Mouse (Mus musculus): ENCODE results near the gene Ppid.
"Not testable (repeated sequence)": the region's sequence is repeated elsewhere in the genome, so short reads cannot be mapped to it uniquely, and the experiment has no call there.

Ppid gene

DNA sequence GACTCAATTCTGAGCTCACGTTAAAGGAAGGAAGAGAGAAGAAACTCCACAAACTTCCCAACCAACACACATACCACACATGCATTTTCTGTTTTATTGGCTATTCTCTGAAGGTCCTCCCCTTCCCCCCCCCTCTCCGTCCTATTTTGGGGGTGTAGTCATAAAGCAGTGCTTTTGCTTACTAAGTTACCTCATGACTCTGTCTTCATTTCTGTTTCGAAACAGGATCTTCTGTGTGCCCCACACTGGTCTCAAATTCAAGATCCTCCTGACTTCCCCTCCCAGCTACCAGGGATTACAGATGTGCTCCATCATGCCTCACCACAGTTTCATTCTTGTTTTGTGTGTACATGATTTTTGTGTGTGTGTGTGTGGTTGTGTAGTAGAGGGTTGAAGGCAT is 18.7 kb upstream of the Ppid start:
- DNase-seq (ENCODE audit: low spot score): no peak

GRCm38 (mm10) chr3:79573376-79573775 is 17.8 kb upstream of the Ppid start:
- DNase-seq (ENCODE audit: low spot score): not testable (repeated sequence)

GRCm38 (mm10) chr3:79574336-79574735 is 16.8 kb upstream of the Ppid start:
- no peak for DNase-seq (ENCODE audit: low spot score)

- peak; percentile 75 for DNase-seq (ENCODE audit: low spot score)
Observed at GRCm38 (mm10) chr3:79575576-79576467, 15.3 kb upstream of the Ppid start.

GRCm38 (mm10) chr3:79576468-79576816 is 14.7 kb upstream of the Ppid start:
- no peak for DNase-seq (ENCODE audit: low spot score)

- no peak for DNase-seq (ENCODE audit: low spot score)
Observed at GRCm38 (mm10) chr3:79576865-79577264, 14.3 kb upstream of the Ppid start.

GRCm38 (mm10) chr3:79577606-79578005 is 13.5 kb upstream of the Ppid start:
- DNase-seq (ENCODE audit: low spot score): no peak

DNA sequence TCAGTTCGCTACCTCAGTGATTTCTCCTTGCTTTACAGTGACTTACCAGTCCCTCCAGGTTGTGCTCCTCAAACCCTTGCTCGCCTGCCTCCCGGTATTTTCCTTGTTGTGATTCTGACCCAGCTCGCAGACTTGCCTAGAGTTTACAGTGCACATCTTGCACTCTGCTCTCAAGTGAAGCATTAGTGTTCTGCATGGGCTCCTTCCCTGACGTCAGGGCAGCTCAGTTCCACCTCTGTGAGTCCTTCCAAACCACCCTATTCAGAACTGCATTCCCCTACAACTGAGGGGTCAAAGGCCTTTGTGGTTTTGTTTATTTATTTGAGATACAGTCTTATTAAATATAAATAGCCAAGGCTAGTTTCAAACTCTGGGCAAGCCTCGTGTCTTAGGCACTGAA is 13.0 kb upstream of the Ppid start:
- no peak for DNase-seq (ENCODE audit: low spot score)

DNA sequence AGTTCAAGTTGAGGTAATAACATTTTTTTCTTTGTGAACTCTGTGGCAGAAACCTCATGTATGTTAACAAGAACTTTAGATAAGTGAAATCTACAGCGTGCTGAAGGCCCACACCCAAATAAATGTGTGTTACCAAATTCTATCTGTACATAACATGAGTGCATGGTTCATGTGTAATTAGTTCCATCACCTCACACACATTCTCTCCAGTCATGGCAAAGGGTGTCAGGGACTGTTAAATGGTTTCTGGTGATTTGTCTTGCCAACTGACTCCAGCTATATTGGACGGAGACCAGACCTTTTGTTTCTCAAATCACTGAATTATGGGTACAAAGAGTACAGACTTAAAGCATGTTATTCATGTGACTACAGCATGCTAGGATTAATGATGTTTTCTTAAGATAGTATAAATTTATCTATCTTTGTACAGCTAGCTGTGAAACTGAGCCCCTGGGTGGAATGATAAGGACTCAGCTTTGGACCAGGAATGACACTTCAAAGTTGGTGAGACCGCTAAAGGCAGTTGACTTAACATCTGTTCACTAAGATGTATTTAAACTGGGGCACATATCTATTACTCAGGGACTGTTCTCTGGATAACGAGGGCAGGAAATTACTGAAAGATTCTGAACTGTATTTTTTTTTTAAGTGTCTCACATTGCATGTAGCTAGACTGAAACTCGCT is 11.1 kb upstream of the Ppid start:
- DNase-seq (ENCODE audit: low spot score): no peak

DNA sequence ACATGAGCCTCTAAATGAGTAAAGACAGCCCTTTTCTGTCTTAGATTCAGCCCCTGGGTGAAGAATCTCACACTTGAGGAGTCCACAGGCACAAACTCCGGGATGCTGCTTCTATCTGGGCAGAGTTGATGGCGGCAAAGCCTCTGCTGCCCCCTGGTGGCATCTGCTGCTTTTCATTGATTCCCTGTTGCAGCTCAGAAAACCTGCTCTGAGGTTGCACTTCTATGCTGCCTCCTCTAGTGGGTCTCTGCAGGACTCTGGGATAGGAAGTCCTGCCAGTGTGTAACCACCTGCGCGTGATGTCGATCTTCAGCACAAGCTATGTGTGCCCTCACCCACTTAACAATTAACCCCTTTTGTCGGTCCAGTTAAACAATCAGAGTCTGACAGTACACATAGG is 4.3 kb upstream of the Ppid start:
- DNase-seq (ENCODE audit: low spot score): peak; percentile 82

DNA sequence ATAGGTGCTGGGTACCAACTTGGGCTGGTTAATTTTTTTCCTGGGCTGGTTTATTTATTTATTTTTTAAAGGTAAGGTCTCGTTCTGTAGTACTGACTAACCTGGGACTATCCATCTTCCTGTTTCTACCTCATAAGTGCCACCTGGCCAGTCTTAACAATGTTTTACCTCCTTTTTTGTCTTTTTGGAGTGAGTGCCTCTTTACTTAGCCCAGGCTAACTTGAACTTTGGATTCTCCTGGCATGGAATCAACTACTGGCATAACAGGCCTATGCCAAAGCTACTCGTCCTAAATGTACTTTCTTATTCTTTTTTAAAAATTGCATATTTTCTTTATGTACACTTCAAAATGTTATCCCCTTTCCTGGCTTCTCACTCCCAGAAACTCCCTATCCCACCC is 1.5 kb upstream of the Ppid start:
- no peak for DNase-seq (ENCODE audit: low spot score)

DNA sequence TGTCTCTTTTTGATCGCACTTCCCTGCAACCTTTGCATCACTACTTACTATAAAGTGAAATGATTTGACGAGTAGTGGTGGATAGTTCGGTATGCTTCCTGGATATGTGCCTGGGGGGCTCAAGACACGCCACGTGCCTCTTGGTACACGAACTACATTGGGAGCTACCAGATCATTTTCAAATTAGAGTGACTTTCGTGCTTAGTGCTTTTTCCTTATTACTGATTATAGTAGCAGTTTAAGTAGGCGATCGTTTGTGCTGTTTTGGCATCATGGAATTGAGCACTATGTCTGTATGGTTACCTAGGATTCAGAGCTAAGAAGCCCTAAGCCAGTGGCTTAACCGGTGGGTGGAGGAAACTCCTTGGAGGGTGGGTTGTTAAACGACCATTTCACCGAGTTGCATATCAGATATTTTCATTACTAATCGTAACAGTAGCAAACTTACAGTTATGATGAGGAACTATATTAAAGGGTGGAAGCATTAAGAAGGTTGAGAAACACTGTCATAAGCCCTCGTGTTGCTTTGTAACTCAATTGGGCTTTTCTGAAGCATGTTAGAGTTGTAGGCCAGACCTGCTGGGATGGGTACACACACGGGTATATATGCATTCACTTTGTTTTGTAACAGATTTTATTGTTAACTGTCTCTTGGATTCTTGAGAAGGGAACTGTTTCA is 790 bp downstream of the Ppid start:
- DNase-seq (ENCODE audit: low spot score): no peak

DNA sequence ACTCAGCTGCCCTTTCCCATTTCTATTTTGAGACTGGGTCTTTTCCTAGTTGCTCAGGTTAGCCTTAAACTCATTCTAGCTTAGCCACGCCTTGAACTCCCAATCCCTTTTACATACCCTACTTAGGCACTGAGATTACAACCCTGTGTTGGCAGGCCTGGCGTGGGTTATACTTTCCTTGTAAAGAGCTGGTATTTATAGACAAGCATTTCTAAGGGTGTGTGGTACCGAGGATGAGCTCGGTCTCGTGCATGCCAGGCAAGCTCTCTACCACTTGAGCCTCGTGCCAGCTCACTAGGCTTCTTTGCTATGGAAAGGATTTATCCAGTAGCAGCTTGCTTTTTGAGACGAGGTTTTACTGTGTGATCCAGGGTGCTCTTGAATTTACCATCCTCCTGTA is 4.3 kb downstream of the Ppid start:
- DNase-seq (ENCODE audit: low spot score): no peak

DNA sequence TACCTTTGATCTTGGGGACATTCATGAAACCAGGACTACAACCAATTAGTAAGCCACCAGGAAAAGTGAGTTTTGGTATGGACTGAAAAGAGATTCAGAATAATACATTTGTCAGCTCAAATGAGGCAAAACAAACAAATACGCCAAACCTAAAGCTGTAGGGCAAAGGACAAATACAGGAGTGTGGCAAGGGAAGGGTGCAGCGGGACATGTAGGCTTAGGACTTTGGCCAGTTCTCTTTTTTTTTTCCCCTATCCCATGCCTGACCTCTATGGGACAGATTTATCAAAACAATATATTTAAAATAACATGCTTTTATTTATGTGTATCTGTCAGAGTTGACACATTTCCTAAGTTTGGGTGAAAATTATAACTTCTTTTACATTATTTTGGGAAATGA is 18.7 kb downstream of the Ppid start:
- no peak for DNase-seq (ENCODE audit: low spot score)

- no peak for DNase-seq (ENCODE audit: low spot score)
Observed at GRCm38 (mm10) chr3:79627484-79628181, 36.5 kb downstream of the Ppid start.

GRCm38 (mm10) chr3:79628182-79628560 is 37.0 kb downstream of the Ppid start:
- DNase-seq (ENCODE audit: low spot score): no peak

- peak; percentile 98 for DNase-seq (ENCODE audit: low spot score)
Observed at GRCm38 (mm10) chr3:79628561-79629415, 37.6 kb downstream of the Ppid start, which contains the start of gene 4930579G24Rik. Gene 4930579G24Rik, plus strand, starts transcription at chr3:79629079.

GRCm38 (mm10) chr3:79629416-79629730 is 38.2 kb downstream of the Ppid start, which contains the start of gene Etfdh:
Gene Etfdh, minus strand, starts transcription at chr3:79629500.
- DNase-seq (ENCODE audit: low spot score): no peak

DNA sequence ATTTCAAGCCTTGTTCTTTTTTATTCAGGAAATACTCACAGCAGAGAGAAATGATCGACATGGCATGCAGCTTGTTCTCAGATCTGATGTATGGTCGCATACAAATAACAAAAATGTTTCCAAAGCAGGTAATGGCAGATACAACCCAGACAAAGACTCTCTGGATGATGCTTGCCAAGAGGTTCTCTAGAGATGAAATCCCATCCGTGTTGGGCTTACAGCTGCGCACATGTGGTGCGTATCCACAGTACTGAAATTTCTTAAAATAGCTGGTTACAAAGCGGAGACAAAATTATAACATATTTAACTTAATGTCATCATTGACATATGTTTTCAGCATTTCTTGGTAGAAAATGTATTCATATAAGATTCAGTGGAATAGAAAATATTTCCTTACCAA is 61.0 kb downstream of the Ppid start:
- DNase-seq (ENCODE audit: low spot score): no peak

All from yolk sac, embryonic 10.5 days (tissue).